Mouse (Mus musculus) heart, postnatal 0 days (tissue): ENCODE measurements around the gene Atp6v0c.

ENCODE experiments used
- CTCF ChIP-seq: IDR thresholded peaks from 2 replicates; pipeline ENCODE4 v1.5.1; 2016; ENCODE audit warnings: antibody characterized with exemption, control low read depth, low read depth
- EP300 ChIP-seq: IDR thresholded peaks from 2 replicates; pipeline ENCODE4 v1.6.1; 2016; ENCODE audit warnings: antibody characterized with exemption, low read depth

DNA sequence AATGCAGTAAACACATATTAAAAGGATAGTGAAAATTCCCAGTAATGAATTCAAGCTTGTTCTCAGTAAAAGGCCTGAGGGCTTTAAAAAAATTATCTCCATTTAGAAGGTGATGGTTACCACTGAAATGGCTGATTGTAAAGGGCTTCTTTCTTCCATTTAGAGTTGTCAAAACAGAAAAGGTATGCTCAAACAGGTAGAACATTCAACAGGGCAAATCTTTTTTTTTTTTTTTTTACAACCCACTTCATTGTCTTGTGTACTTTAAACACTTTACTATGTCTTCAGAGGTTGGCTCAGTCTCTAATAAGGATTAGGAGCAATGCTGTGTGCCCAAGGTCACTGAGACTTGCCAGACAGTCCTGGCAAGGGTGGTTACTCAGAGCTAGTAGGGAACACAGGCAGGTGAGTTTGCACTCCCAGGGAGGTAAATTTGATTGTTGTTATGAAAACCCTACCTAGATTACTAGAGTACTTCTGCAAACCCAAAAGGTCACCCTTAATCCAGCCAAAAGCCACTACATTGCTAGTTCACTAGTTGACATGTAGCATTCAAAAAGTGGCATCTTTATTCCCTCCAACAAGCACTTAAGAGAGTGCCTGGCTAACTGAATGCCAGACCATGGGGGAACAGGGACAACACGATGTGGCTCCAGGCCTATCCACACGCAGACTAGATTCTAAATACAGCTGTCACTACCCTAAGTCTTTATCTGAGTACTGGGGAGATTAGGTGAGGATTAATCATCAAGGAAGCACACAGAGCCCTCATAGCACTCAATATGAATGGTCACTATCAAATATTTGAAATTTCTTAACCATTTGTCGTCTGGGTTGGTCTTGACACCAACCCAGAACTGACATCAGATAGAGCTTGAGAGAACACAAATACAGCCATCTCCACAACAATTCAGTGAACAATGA, 34.4 kb upstream of the Atp6v0c start:
- TF ChIP-seq CTCF, result no peak
- no peak for TF ChIP-seq EP300
